Mouse (Mus musculus): Measurements from ENCODE around the gene Olfr702. TPM values are rescaled to one million over a fixed set of nuclear protein-coding genes. Genes with fewer than 3 reads are reported as not detected.

The Olfr702 gene
- total RNA-seq (2014; fragmentation: Nextera tagmentation) = not detected in 2 replicates
- total RNA-seq (2017) = 0.11 TPM in 1 of 2 replicates, not detected in the other
- polyA plus RNA-seq (2012) = not detected in 2 replicates

- Histone ChIP-seq H3K27me3 (ENCODE audit: insufficient read depth, low read length) (no peaks in the 10 kb centered on the region), H3K4me1 (ENCODE audit: insufficient read depth, low read depth, low read length) (no peaks in the 10 kb centered on the region), H3K9me3 (replicated peaks) (no peaks in the 10 kb centered on the region), H3K4me3 (ENCODE audit: low read depth, low read length) (no peak within 1 kb of the TSS), H3K36me3 (replicated peaks) (no peaks in the 10 kb centered on the region)
- TF ChIP-seq TAL1 (conservative IDR thresholded peaks at IDR 0.05; ENCODE audit: low read depth, low read length) (no peak), GATA2 (IDR thresholded peaks at IDR 0.05; ENCODE audit: borderline replicate concordance, low read depth, low read length) (no peak), CTCF (IDR thresholded peaks at IDR 0.05; ENCODE audit: low read depth, low read length) (no peak), GATA1 (IDR thresholded peaks at IDR 0.05; ENCODE audit: borderline replicate concordance, low read length) (no peak), POLR2AphosphoS5 (IDR thresholded peaks at IDR 0.05; ENCODE audit: insufficient replicate concordance, low read depth, low read length) (no peak)
- ATAC-seq (ENCODE audit: extremely low read depth, insufficient number of reproducible peaks, low FRiP score, poor library complexity, severe bottlenecking) (no peak), DNase-seq (ENCODE audit: low spot score) (no peak)
These were observed at the start of gene Olfr702 for GRCm38 (mm10) chr7:106833793-106834192. TSS of gene Olfr702 (minus strand) at chr7:106833893.

DNA sequence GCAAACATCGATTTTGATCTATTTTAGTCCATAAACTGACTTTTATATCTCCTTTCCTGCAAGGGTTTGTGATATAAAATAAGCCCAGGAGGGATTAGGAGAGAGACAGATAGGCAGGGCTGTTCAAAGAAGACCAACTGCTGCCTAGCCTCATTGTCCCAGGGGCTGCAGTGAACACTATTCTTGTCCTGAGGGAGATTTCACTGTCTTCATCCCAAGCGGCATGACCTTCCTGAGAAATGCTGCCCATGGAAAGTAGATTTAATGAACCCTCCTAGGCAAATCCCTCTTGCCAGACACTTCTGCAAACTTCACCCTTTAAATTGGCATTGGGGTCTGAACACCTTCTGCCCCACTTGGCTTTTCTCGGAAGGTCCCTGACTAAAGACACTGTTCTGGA is 43.1 kb upstream of the Olfr702 start, which contains the start of gene Olfr705:
Gene Olfr705 (minus strand): TSS at position 101 of the 400 bp plus-strand sequence.
- Histone ChIP-seq H3K27me3 (ENCODE audit: insufficient read depth, low read length) (no peaks in the 10 kb centered on the region), H3K36me3 (replicated peaks) (no peaks in the 10 kb centered on the region), H3K4me3 (ENCODE audit: low read depth, low read length) (no peak within 1 kb of the TSS), H3K9me3 (replicated peaks) (no peaks in the 10 kb centered on the region), H3K4me1 (ENCODE audit: insufficient read depth, low read depth, low read length) (no peaks in the 10 kb centered on the region)
- DNase-seq (ENCODE audit: low spot score) = no peak
- no peak for ATAC-seq (ENCODE audit: extremely low read depth, insufficient number of reproducible peaks, low FRiP score, poor library complexity, severe bottlenecking)
- TF ChIP-seq CTCF (IDR thresholded peaks at IDR 0.05; ENCODE audit: low read depth, low read length) = no peak
- no peak for TF ChIP-seq GATA1 (IDR thresholded peaks at IDR 0.05; ENCODE audit: borderline replicate concordance, low read length)
- TF ChIP-seq GATA2 (IDR thresholded peaks at IDR 0.05; ENCODE audit: borderline replicate concordance, low read depth, low read length) = no peak
- TF ChIP-seq TAL1 (conservative IDR thresholded peaks at IDR 0.05; ENCODE audit: low read depth, low read length) = no peak
- TF ChIP-seq POLR2AphosphoS5 (IDR thresholded peaks at IDR 0.05; ENCODE audit: insufficient replicate concordance, low read depth, low read length) = no peak

- Histone ChIP-seq H3K27me3 (ENCODE audit: insufficient read depth, low read length) (no peaks in the 10 kb centered on the region), H3K9me3 (replicated peaks) (no peaks in the 10 kb centered on the region), H3K36me3 (replicated peaks) (no peaks in the 10 kb centered on the region), H3K4me1 (ENCODE audit: insufficient read depth, low read depth, low read length) (no peaks in the 10 kb centered on the region), H3K4me3 (ENCODE audit: low read depth, low read length) (no peak within 1 kb of the TSS)
- no peak for DNase-seq (ENCODE audit: low spot score)
- no peak for ATAC-seq (ENCODE audit: extremely low read depth, insufficient number of reproducible peaks, low FRiP score, poor library complexity, severe bottlenecking)
- TF ChIP-seq CTCF (IDR thresholded peaks at IDR 0.05; ENCODE audit: low read depth, low read length) = no peak
- no peak for TF ChIP-seq POLR2AphosphoS5 (IDR thresholded peaks at IDR 0.05; ENCODE audit: insufficient replicate concordance, low read depth, low read length)
- TF ChIP-seq GATA2 (IDR thresholded peaks at IDR 0.05; ENCODE audit: borderline replicate concordance, low read depth, low read length) = no peak
- no peak for TF ChIP-seq TAL1 (conservative IDR thresholded peaks at IDR 0.05; ENCODE audit: low read depth, low read length)
- no peak for TF ChIP-seq GATA1 (IDR thresholded peaks at IDR 0.05; ENCODE audit: borderline replicate concordance, low read length)
These were observed 29.2 kb upstream of the Olfr702 start, which contains the start of gene Olfr704 for GRCm38 (mm10) chr7:106862885-106863284. TSS of gene Olfr704 (plus strand) at chr7:106863185.

DNA sequence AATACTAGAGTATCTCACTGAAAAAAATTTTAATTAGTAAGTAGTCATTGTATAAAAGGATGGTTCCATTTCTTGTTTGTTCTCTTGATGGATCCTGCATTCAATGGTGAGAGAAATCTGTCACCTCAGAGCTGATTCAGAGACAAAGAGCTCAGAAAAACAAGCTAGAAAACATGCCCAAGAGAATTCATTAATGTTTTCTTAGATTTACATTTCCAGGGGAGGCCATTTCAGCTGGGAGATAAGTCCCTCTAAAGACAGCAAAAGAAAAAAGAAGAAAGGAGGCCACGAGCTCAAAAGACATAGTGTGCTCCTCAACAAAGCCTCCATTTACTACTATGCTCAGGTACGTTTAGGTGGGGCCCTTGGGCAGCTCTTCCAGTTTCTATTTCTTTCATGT is 9.4 kb upstream of the Olfr702 start, which contains the start of gene Olfr703:
Gene Olfr703 (plus strand): TSS at position 301 of the 400 bp plus-strand sequence.
- TF ChIP-seq CTCF (IDR thresholded peaks at IDR 0.05; ENCODE audit: low read depth, low read length) (no peak), POLR2AphosphoS5 (IDR thresholded peaks at IDR 0.05; ENCODE audit: insufficient replicate concordance, low read depth, low read length) (no peak), GATA2 (IDR thresholded peaks at IDR 0.05; ENCODE audit: borderline replicate concordance, low read depth, low read length) (no peak), GATA1 (IDR thresholded peaks at IDR 0.05; ENCODE audit: borderline replicate concordance, low read length) (no peak)
- no peak for ATAC-seq (ENCODE audit: extremely low read depth, insufficient number of reproducible peaks, low FRiP score, poor library complexity, severe bottlenecking)
- no peak for DNase-seq (ENCODE audit: low spot score)
- H3K36me3 ChIP-seq (replicated peaks) = no peaks in the 10 kb centered on the region
- no peak within 1 kb of the TSS for H3K4me3 ChIP-seq (ENCODE audit: low read depth, low read length)
- no peaks in the 10 kb centered on the region for H3K4me1 ChIP-seq (ENCODE audit: insufficient read depth, low read depth, low read length)
- no peaks in the 10 kb centered on the region for H3K9me3 ChIP-seq (replicated peaks)
- H3K27me3 ChIP-seq (ENCODE audit: insufficient read depth, low read length) = 0 out of 2 replicates have a peak, but pooled peaks cover 3% of the 10 kb centered on the region

GRCm38 (mm10) chr7:106818414-106818813 is 15.3 kb downstream of the Olfr702 start:
- H3K9me3 ChIP-seq (replicated peaks) = no peaks in the 10 kb centered on the region
- H3K36me3 ChIP-seq (replicated peaks) = no peaks in the 10 kb centered on the region
- peaks cover 19% of the 10 kb centered on the region for H3K4me1 ChIP-seq (ENCODE audit: insufficient read depth, low read depth, low read length)
- H3K27me3 ChIP-seq (ENCODE audit: insufficient read depth, low read length) = no peaks in the 10 kb centered on the region
- DNase-seq (ENCODE audit: low spot score) = no peak
- H3K4me3 ChIP-seq (ENCODE audit: low read depth, low read length) = no peak overlapping the region
- no peak for ATAC-seq (ENCODE audit: extremely low read depth, insufficient number of reproducible peaks, low FRiP score, poor library complexity, severe bottlenecking)
- TF ChIP-seq GATA2 (IDR thresholded peaks at IDR 0.05; ENCODE audit: borderline replicate concordance, low read depth, low read length) (no peak), TAL1 (conservative IDR thresholded peaks at IDR 0.05; ENCODE audit: low read depth, low read length) (no peak), CTCF (IDR thresholded peaks at IDR 0.05; ENCODE audit: low read depth, low read length) (no peak), GATA1 (IDR thresholded peaks at IDR 0.05; ENCODE audit: borderline replicate concordance, low read length) (no peak), POLR2AphosphoS5 (IDR thresholded peaks at IDR 0.05; ENCODE audit: insufficient replicate concordance, low read depth, low read length) (no peak)

GRCm38 (mm10) chr7:106815775-106816174 is 17.9 kb downstream of the Olfr702 start:
- ATAC-seq (ENCODE audit: extremely low read depth, insufficient number of reproducible peaks, low FRiP score, poor library complexity, severe bottlenecking) = peak; percentile 68

More at GRCm38 (mm10) chr7:106815775-106816174, 17.9 kb downstream of the Olfr702 start:
- H3K4me1 ChIP-seq (ENCODE audit: insufficient read depth, low read depth, low read length) = peaks cover 20% of the 10 kb centered on the region
- TF ChIP-seq CTCF (IDR thresholded peaks at IDR 0.05; ENCODE audit: low read depth, low read length) = 0 out of 2 replicates have a peak, but pooled peaks have one; percentile 27
- TF ChIP-seq GATA2 (IDR thresholded peaks at IDR 0.05; ENCODE audit: borderline replicate concordance, low read depth, low read length) = no peak
- TF ChIP-seq TAL1 (conservative IDR thresholded peaks at IDR 0.05; ENCODE audit: low read depth, low read length) = no peak
- no peaks in the 10 kb centered on the region for H3K27me3 ChIP-seq (ENCODE audit: insufficient read depth, low read length)
- no peaks in the 10 kb centered on the region for H3K36me3 ChIP-seq (replicated peaks)
- DNase-seq (ENCODE audit: low spot score) = peak; percentile 10
- no peaks in the 10 kb centered on the region for H3K9me3 ChIP-seq (replicated peaks)
- H3K4me3 ChIP-seq (ENCODE audit: low read depth, low read length) = no peak overlapping the region
